Mouse (Mus musculus) hindbrain, postnatal 0 days (tissue): ENCODE data around the gene Gm8281. TPM values are rescaled to one million over a fixed set of nuclear protein-coding genes. Genes with fewer than 3 reads are reported as not detected.
"Not testable (repeated sequence)": the region's sequence is repeated elsewhere in the genome, so short reads cannot be mapped to it uniquely, and the experiment has no call there.

Source experiments
- ATAC-seq: fragments of 200-750 bp; cut with Nextera tagmentation; 2 replicates; pipeline ENCODE4 v1.8.0; 2017; ENCODE audit warnings: mild to moderate bottlenecking, moderate TSS enrichment, moderate library complexity
- DNase-seq: peaks from one replicate; pipeline ENCODE4 v3.0.0-alpha.2; 2015; ENCODE audit warnings: low spot score
- H3K27ac ChIP-seq: fragments of 300-500 bp; sonication (generic); 2 replicates; pipeline ENCODE4 v1.5.1; 2014; ENCODE audit warnings: mild to moderate bottlenecking
- H3K27me3 ChIP-seq: fragments of 300-500 bp; sonication (generic); 2 replicates; pipeline ENCODE4 v1.6.1; 2014; ENCODE audit warnings: low read length, mixed read lengths; ENCODE audit not compliant: insufficient read depth
- H3K36me3 ChIP-seq: fragments of 300-500 bp; sonication (generic); 2 replicates; pipeline ENCODE4 v1.6.1; 2014; ENCODE audit warnings: low read length, mixed read lengths; ENCODE audit not compliant: insufficient read depth
- H3K4me1 ChIP-seq: fragments of 300-500 bp; sonication (generic); 2 replicates; pipeline ENCODE4 v1.6.1; 2014; ENCODE audit warnings: antibody characterized with exemption, low read length, mixed read lengths; ENCODE audit not compliant: insufficient read depth
- H3K4me2 ChIP-seq: fragments of 300-500 bp; sonication (generic); 2 replicates; pipeline ENCODE4 v1.6.1; 2014; ENCODE audit warnings: low read depth, mild to moderate bottlenecking, low read length, moderate library complexity, mixed read lengths
- H3K4me3 ChIP-seq: fragments of 300-500 bp; sonication (generic); 2 replicates; pipeline ENCODE4 v1.5.1; 2014; ENCODE audit warnings: low read length
- H3K9ac ChIP-seq: fragments of 300-500 bp; sonication (generic); replicated peaks from 2 replicates; pipeline ENCODE4 v1.6.1; 2014; ENCODE audit warnings: mild to moderate bottlenecking, low read length, moderate library complexity, mixed read lengths
- H3K9me3 ChIP-seq: fragments of 300-500 bp; sonication (generic); 2 replicates; pipeline ENCODE4 v1.6.1; 2016; ENCODE audit warnings: low read length, mixed read lengths
- CTCF ChIP-seq: IDR thresholded peaks from 2 replicates; pipeline ENCODE4 v1.5.1; 2016; ENCODE audit warnings: antibody characterized with exemption, control low read depth, low read depth
- WGBS: fragments of 180-500 bp; shearing (Covaris S2); extraction: QIAGEN DNeasy Blood & Tissue Kit; methylation state at CpG from one replicate; pipeline ENCODE4 v1.1.7; 2014; 5-methylcytosine and 5-hydroxymethylcytosine counted together
- polyA plus RNA-seq: library from polyadenylated mRNA; unstranded; fragments of >200 nt; fragmentation: Nextera tagmentation; extraction: Ambion mirVana; gene quantifications from 2 replicates; pipeline ENCODE4 v1.2.1, GENCODE M21; 2015
- total RNA-seq: library from RNA; depleted of rRNA; stranded (reverse); fragments of >200 nt; gene quantifications from 2 replicates; pipeline ENCODE4 v1.2.3, GENCODE M21; 2014; rRNA removed

Gene Gm8281
- total RNA-seq, result 11.0 and 12.0 TPM in 2 replicates
- polyA plus RNA-seq, result 9.7 and 10.8 TPM in 2 replicates

DNA sequence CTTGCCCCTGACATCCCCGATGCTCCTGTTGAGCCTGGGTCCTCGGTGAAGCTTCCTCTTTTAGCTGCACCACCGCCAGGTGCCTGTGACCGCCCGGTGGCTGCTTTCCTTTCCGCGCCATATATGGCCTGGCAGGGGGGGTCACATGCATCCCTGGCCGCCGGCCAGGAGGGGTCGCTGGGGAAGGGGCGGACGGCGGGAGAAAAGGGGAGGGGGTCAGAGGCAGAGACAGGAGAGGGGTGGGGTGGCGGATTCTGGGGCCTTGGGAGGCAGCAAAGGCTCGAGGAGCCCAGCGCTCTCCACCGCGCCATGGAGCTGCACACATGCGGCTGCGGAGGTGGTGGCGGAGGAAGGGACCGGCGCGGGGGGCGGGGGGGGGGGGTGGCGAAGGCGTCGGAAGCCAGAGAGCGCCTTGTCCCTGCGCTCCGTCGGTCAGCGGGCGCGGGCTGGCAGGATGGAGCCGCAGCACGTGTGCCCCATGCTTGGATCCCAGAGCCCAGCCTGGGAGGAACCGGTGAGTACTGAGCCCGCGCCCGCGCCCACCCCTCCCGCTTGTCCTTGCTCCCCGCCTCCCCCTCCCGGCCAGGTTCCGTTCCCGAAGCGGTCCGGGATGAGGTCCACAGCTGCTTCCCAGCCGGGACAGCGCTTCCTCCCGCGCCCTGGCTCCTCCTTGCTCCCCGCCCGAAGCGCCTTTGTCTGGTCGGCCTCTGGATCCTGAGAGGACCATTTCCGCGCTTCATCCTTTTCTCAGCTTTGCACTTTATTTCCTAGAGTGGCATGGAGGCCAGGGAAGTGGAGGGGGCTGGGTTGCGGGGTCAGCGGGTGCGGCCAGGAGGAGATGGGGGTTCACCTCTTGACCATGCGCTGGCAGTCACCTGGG lies at the start of gene Gm8281:
TSS of gene Gm8281 (plus strand) at position 430 of the 880 bp plus-strand sequence.
- H3K9me3 ChIP-seq, H3K27me3 ChIP-seq, ATAC-seq, H3K4me1 ChIP-seq, H3K27ac ChIP-seq, H3K9ac ChIP-seq, H3K36me3 ChIP-seq: not testable (repeated sequence)
- TF ChIP-seq CTCF, result peak; percentile 21; the same call in 1 of the 2 replicates
- peak; percentile 56 for DNase-seq
- WGBS, result 2% methylated on average over 16 of the region's 63 CpGs
- peak within 1 kb of the TSS; percentile 39 for H3K4me3 ChIP-seq
- H3K4me2 ChIP-seq, result peak within 1 kb of the TSS; percentile 46; the same call in 1 of the 2 replicates

DNA sequence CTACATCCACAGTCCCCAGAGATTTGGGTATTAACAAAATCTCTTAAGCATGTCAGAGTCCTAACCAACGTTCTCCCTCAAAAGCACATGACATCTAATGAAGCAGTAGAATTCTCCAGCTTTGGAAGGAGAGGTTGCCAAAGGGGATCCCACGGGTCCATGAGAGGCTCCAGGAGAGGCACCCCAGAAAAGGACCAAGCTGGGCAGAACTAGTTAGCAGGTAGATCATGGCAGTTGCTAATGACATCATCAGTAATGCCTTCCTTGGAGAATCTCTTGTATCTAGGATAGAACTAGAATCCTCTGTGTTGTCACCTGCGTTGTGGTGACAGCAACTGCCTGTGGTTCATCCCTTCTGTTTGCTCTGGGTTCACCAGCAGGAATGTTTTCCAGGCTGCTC lies 20.5 kb upstream of the Gm8281 start, which contains the start of gene 4930555G01Rik:
TSS of gene 4930555G01Rik (plus strand) at position 301 of the 400 bp plus-strand sequence.
- H3K27me3 ChIP-seq, DNase-seq, H3K4me2 ChIP-seq, H3K27ac ChIP-seq, H3K9me3 ChIP-seq, H3K4me1 ChIP-seq, ATAC-seq, H3K36me3 ChIP-seq, H3K4me3 ChIP-seq, H3K9ac ChIP-seq: not testable (repeated sequence)
- WGBS, result no CpG with 5 or more reads among the region's 3 CpGs

DNA sequence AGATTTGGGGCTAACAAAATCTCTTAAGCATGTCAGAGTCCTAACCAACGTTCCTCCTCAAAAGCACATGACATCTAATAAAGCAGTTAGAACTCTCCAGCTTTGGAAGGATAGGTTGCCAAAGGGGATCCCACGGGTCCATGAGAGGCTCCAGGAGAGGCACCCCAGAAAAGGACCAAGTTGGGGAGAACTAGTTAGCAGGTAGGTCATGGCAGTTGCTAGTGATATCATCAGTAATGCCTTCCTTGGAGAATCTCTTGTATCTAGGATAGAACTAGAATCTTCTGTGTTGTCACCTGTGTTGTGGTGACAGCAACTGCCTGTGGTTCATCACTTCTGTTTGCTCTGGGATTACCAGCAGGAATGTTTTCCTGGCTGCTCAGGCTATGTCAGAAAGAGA lies 60.4 kb downstream of the Gm8281 start, which contains the start of gene Gm8279:
TSS of gene Gm8279 (plus strand) at position 301 of the 400 bp plus-strand sequence.
- H3K9me3 ChIP-seq, ATAC-seq, H3K4me3 ChIP-seq, H3K27ac ChIP-seq, H3K36me3 ChIP-seq, H3K9ac ChIP-seq, H3K4me1 ChIP-seq, H3K4me2 ChIP-seq, H3K27me3 ChIP-seq, DNase-seq: not testable (repeated sequence)
- WGBS, result 69% methylated on average over 2 of the region's 2 CpGs

Other genes starting within 250 kb of the Gm8281 start
- not detected in 2 replicates for gene Gm3269, start 232.9 kb upstream of the Gm8281 start, total RNA-seq
- gene Gm3269, start 232.9 kb upstream of the Gm8281 start, polyA plus RNA-seq, result not detected in 2 replicates
- not detected in 2 replicates for gene Gm3264, start 215.5 kb upstream of the Gm8281 start, total RNA-seq
- 3.8 and 5.3 TPM in 2 replicates for gene Gm3264, start 215.5 kb upstream of the Gm8281 start, polyA plus RNA-seq
- gene Gm3278, start 178.6 kb upstream of the Gm8281 start, total RNA-seq, result 0.22 TPM in 1 of 2 replicates, not detected in the other
- gene Gm3278, start 178.6 kb upstream of the Gm8281 start, polyA plus RNA-seq, result 0.35 TPM in 1 of 2 replicates, not detected in the other
- gene Gm8297, start 87.1 kb upstream of the Gm8281 start, total RNA-seq, result not detected in 2 replicates
- gene Gm8297, start 87.1 kb upstream of the Gm8281 start, polyA plus RNA-seq, result not detected in 2 replicates
- gene Gm3298, start 55.1 kb upstream of the Gm8281 start, total RNA-seq, result not detected in 2 replicates
- gene Gm3298, start 55.1 kb upstream of the Gm8281 start, polyA plus RNA-seq, result 0.51 TPM in 1 of 2 replicates, not detected in the other
- gene 4930555G01Rik, start 20.4 kb upstream of the Gm8281 start, total RNA-seq, result not detected in 2 replicates
- not detected in 2 replicates for gene 4930555G01Rik, start 20.4 kb upstream of the Gm8281 start, polyA plus RNA-seq
- not detected in 2 replicates for gene Gm8279, start 60.5 kb downstream of the Gm8281 start, total RNA-seq
- 0.15 TPM in 1 of 2 replicates, not detected in the other for gene Gm8279, start 60.5 kb downstream of the Gm8281 start, polyA plus RNA-seq
- not detected in 2 replicates for gene Gm3317, start 93.5 kb downstream of the Gm8281 start, total RNA-seq
- not detected in 2 replicates for gene Gm3317, start 93.5 kb downstream of the Gm8281 start, polyA plus RNA-seq
- not detected in 2 replicates for gene Gm8271, start 114.8 kb downstream of the Gm8281 start, total RNA-seq
- gene Gm8271, start 114.8 kb downstream of the Gm8281 start, polyA plus RNA-seq, result not detected in 2 replicates
- not detected in 2 replicates for gene Gm3526, start 189.5 kb downstream of the Gm8281 start, total RNA-seq
- not detected in 2 replicates for gene Gm3526, start 189.5 kb downstream of the Gm8281 start, polyA plus RNA-seq